Mouse (Mus musculus) gastrocnemius, postnatal 25 days (tissue): Measurements from ENCODE around the gene Uroc1. TPM values are rescaled to one million over a fixed set of nuclear protein-coding genes. Genes with fewer than 3 reads are reported as not detected.

ENCODE experiments used
- DNase-seq: peaks from one replicate; pipeline ENCODE4 v3.0.0; 2022
- total RNA-seq, 2 experiments: library from RNA; stranded (reverse); gene quantifications; 1 replicate in 1 of 2; 2 replicates in 1 of 2; pipeline ENCODE4 v1.2.3; 2021

Gene Uroc1
- total RNA-seq, 2 experiments from 2014 or later, result not detected

DNA sequence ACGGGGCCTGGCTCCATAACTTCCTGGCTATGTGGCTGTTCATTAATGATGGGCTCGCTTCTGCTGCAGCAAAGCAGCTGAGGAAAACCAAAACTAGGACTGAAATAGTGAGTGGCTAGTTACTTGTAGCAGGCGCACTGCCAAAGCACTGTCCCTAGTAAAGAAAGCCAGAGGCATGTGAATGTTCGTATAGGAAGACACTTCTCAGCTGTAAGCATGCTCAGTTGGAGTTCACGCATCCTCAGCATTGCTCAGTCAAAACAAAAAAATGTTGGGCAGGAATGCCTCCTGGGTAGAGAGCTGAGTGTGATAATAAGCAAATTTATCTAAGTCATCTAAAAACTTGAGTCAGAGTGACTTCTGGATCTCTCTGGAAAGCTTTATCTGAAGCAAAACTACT lies 25.1 kb downstream of the Uroc1 start:
- DNase-seq, result no peak

- no peak for DNase-seq
Observed at GRCm38 (mm10) chr6:90359445-90359844, 26.4 kb downstream of the Uroc1 start.

GRCm38 (mm10) chr6:90360024-90360781 lies 27.1 kb downstream of the Uroc1 start:
- DNase-seq, result peak; percentile 79

GRCm38 (mm10) chr6:90360922-90361614 lies 28.0 kb downstream of the Uroc1 start:
- no peak for DNase-seq

- DNase-seq, result no peak
Observed at GRCm38 (mm10) chr6:90363301-90363700, 30.2 kb downstream of the Uroc1 start.

DNA sequence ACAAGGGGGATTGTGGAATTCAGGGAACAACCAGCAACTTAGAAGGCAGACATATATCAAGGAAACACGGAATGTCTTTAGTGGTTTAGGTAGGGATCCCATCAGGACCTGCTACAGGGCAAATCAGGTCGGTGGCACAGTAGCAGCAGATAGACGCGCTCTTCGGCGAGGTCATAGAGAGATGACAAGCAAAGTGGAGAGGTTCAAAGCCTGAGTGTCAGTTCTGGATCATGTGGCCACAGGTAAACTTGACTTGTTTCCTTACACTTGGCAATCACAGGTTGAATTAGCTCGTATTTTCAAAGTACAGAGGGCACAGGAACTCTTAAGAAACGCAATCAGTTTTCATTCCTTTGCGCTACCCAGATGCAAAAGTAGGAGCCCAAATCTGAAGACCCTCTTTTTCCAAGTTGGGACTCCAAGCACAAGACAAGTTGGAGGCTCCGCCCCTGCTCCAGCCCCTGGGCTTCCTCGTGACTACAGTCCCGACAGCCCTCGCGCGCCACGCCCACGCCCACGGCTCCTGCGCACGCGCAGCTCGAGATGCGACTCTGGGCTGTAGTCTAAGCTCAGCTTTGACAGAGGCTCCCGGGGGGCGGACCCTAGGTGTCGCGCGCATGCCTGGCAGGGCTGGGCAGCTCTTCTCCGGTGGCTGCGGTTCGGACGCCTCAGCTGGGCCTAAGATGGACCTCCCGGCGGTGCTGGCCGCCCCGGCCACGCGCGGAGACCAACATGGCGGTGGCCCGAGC lies 36.1 kb downstream of the Uroc1 start, which contains the start of gene Zxdc:
Gene Zxdc, plus strand, starts transcription at position 517 of the 749 bp plus-strand sequence.
- peak; percentile 99 for DNase-seq

- DNase-seq, result no peak
Observed at GRCm38 (mm10) chr6:90369725-90370553, 36.9 kb downstream of the Uroc1 start.

DNA sequence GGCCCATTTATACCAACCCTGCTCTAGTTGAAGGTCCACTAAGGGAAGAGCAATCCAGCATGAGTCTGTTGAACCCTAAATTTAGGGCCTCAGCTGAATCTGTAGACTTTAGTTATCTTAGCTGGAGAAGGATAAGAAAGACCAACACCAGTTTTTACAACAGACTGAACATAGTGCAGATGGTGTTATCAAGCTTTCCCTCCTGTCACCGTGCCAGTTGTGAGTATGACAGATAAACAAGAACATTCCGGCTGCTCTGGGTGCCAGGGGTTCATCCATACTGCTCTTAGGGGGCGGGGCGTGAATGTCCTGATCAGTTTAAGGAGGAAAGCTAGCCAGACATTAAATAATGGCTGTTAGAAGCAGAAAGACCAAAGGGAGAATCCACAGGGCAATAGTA lies 41.6 kb downstream of the Uroc1 start:
- DNase-seq, result no peak

DNA sequence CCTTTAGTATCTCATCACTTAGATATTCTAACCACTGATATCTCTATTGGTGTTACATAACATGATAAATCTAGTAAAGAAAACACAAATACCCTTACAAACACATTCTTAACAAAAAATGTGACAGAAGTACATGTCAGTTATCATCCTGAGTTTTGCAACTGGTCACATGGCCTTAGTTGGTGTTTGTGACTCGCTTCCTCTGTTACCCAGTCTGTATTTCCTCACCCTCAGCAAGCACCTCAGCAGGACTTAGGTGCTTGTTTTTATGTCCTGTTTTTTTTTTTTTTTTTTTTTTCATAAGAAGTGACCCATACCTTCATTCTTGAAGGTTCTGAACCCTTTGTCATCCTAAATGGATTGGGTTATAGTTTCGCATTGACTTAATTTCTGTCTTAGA lies 44.6 kb downstream of the Uroc1 start:
- no peak for DNase-seq

DNA sequence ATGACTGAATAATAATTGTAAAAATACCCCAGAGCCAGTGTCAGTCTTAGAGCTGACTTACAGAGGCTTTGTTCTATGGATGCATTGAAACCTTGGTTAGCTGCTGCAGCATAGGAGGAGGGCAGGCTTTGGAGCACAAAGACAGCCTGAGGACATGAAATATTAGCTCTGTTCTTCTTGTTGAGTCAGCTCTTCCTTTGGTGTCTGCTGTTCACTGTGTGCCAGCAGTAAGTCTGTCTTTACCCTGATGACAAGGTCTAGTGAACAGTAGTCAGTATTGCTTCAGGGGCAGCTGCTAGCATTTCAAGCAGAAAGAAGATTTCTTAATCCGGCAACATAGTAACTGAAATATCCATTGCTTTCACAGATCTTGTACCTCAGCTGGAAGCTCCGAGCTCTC lies 48.4 kb downstream of the Uroc1 start:
- DNase-seq, result no peak

- no peak for DNase-seq
Observed at GRCm38 (mm10) chr6:90390629-90391028, 57.5 kb downstream of the Uroc1 start.

DNA sequence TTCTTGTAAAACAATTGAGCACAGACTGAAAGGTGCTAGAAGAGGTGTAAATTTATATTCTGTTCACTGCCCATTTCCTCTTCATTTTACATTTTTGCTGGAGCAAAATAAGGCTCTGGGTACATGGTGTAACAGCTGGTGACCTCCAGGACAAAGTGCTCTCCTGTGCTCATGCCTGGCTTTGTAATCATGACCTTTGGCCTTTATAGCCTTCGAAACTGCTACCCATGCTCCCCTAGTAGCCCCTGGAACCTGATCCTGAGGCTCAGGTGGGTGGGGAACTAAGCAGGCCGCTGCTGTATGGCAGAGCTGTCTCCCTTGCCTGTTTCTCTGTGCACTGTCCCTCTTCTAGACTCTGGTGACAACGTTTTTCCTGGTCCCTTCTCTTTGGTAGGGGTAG lies 60.9 kb downstream of the Uroc1 start:
- DNase-seq, result no peak

DNA sequence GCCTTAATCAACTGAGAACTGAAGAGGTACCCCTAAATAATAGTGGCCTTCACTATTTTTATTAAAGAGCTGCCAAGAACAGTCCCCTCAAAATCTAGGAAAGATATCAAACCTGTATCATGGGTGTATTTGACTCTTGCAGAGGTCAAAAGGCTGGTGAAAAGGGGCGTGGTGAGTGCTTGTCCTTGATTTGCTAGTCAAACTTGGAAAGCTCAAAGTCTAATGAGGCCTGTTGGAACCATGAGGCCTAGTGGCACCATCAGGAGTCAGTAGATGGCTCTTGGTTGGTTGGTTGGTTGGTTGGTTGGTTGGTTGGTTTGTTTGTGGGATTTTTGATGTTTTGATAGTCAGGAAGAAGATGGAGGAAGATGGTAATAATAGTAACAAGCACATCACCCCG lies 62.7 kb downstream of the Uroc1 start:
- DNase-seq, result no peak

DNA sequence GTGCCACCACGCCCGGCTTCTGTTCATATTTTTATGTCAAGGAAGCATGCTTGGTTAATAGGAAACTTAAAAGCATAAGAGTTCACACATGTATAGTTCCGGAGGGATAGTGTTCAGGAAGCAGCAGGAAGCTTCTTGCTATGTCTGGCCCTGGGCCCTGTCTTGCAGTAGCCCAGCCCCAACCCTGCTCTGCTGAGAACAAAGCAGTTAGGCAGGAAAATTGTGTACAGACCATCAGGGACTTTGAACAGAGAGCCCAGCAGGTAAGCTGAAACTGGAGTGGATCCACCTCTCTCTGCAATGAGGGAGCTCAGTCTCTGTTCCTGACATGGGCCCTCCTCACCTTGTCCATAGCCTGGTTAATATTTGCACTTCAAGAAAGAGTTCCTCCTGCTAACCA lies 64.2 kb downstream of the Uroc1 start:
- no peak for DNase-seq

- no peak for DNase-seq
Observed at GRCm38 (mm10) chr6:90408632-90409031, 75.5 kb downstream of the Uroc1 start.

DNA sequence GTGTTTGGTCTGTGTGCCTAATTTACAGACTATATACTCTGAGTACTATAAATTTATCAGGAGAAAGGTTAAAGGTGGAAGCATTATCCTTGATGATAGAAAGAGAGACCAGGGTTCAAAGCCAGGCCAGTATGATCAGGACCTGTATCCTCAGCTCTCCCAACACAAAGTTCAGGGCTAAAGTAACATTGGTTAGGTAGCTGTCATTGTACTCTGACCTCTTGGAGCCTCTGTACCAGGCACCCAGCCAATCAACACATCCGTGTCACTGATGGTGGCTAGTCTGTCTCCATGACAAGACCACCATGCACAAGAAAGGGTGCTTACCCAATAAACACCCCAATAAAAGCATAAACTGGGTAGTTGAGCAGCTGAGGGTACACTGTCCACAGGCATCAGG lies 77.9 kb downstream of the Uroc1 start:
- DNase-seq, result no peak

DNA sequence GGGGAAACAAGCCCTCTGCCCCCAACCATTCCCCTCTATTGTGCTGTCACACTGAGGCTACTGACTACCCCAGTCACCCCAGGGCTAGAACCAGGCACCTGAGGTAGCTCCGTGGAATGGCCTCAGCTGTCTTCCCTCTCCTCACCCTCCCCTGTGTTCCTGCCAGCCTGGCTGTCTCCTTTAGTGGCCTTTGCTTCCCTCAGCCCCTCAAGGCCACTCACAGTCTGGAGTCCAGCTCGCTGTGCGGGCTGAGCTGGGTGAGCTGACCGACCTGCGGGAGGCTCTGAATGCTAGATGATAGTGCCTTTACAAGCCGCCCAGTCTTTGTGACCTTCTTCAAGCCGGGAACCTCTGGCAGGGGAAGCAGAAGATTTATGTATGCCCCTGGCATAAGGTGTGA lies 78.8 kb downstream of the Uroc1 start:
- DNase-seq, result no peak

Other genes with a start within 250 kb of the Uroc1 start
- not detected for gene Vmn1r50, start 231.9 kb upstream of the Uroc1 start, total RNA-seq
- gene Vmn1r51, start 210.7 kb upstream of the Uroc1 start, total RNA-seq, result not detected
- not detected for gene Vmn1r52, start 158.5 kb upstream of the Uroc1 start, total RNA-seq
- not detected for gene V1ra8, start 130.5 kb upstream of the Uroc1 start, total RNA-seq
- not detected for gene Vmn1r53, start 108.8 kb upstream of the Uroc1 start, total RNA-seq
- gene Vmn1r54, start 87.0 kb upstream of the Uroc1 start, total RNA-seq, result not detected
- gene BC048671, start 32.1 kb upstream of the Uroc1 start, total RNA-seq, result not detected
- gene Chst13, start 8.1 kb upstream of the Uroc1 start, total RNA-seq, result under 1 TPM in 1 of 2 experiments, not detected in 1; 0.38 TPM
- gene Zxdc, start 36.2 kb downstream of the Uroc1 start, total RNA-seq, result 10 to 100 TPM; 11.3 to 13.8 TPM
- 1 to 10 TPM; 1.0 to 1.1 TPM for gene Cfap100, start 95.5 kb downstream of the Uroc1 start, total RNA-seq
- gene Klf15, start 129.3 kb downstream of the Uroc1 start, total RNA-seq, result 10 to 100 TPM; 29.8 to 33.3 TPM
- 1 to 10 TPM; 5.0 to 7.6 TPM for gene Aldh1l1, start 153.1 kb downstream of the Uroc1 start, total RNA-seq